Mouse (Mus musculus) limb, embryonic 14.5 days (tissue): ENCODE measurements around the gene Epha1. TPM values are rescaled to one million over a fixed set of nuclear protein-coding genes. Genes with fewer than 3 reads are reported as not detected.

Source experiments
- ATAC-seq: fragments of 200-750 bp; cut with Nextera tagmentation; 2 replicates; pipeline ENCODE4 v1.8.0; 2017; ENCODE audit warnings: low read depth, moderate number of reproducible peaks, moderate TSS enrichment; ENCODE audit not compliant: low FRiP score
- DNase-seq: peaks from one replicate; pipeline ENCODE4 v3.0.0-alpha.2; 2015; ENCODE audit warnings: low spot score
- H3K27ac ChIP-seq: fragments of 300-500 bp; sonication (generic); replicated peaks from 2 replicates; pipeline ENCODE4 v1.5.1; 2014; ENCODE audit warnings: low read depth, mild to moderate bottlenecking, low read length, moderate library complexity, mixed read lengths
- H3K27me3 ChIP-seq: fragments of 300-500 bp; sonication (generic); 2 replicates; pipeline ENCODE4 v1.6.1; 2014; ENCODE audit warnings: low read length, mixed read lengths; ENCODE audit not compliant: control insufficient read depth, insufficient read depth
- H3K36me3 ChIP-seq: fragments of 300-500 bp; sonication (generic); 2 replicates; pipeline ENCODE4 v1.6.1; 2014; ENCODE audit warnings: mild to moderate bottlenecking, low read length, moderate library complexity, mixed read lengths; ENCODE audit not compliant: control insufficient read depth, insufficient read depth
- H3K4me1 ChIP-seq: fragments of 300-500 bp; sonication (generic); 2 replicates; pipeline ENCODE4 v1.6.1; 2014; ENCODE audit warnings: antibody characterized with exemption, low read length, mixed read lengths; ENCODE audit not compliant: control insufficient read depth, insufficient read depth
- H3K4me2 ChIP-seq: fragments of 300-500 bp; sonication (generic); replicated peaks from 2 replicates; pipeline ENCODE4 v1.6.1; 2014; ENCODE audit warnings: low read depth, mild to moderate bottlenecking, low read length, moderate library complexity; ENCODE audit not compliant: severe bottlenecking
- H3K4me3 ChIP-seq: fragments of 300-500 bp; sonication (generic); replicated peaks from 2 replicates; pipeline ENCODE4 v1.5.1; 2014; ENCODE audit warnings: low read length
- H3K9ac ChIP-seq: fragments of 300-500 bp; sonication (generic); 2 replicates; pipeline ENCODE4 v1.6.1; 2014; ENCODE audit warnings: mild to moderate bottlenecking, low read depth, low read length, moderate library complexity; ENCODE audit not compliant: severe bottlenecking
- H3K9me3 ChIP-seq: fragments of 300-500 bp; sonication (generic); 2 replicates; pipeline ENCODE4 v1.6.1; 2016; ENCODE audit warnings: low read length; ENCODE audit not compliant: control insufficient read depth
- POLR2A ChIP-seq: fragments of 200-500 bp; IDR thresholded peaks from 2 replicates; pipeline ENCODE4 v1.8.0; 2012; ENCODE audit warnings: inconsistent platforms, mild to moderate bottlenecking, moderate library complexity, borderline replicate concordance; ENCODE audit not compliant: insufficient read depth, insufficient read length; ENCODE audit errors: extremely low read depth
- WGBS: fragments of 180-500 bp; shearing (Covaris S2); extraction: QIAGEN DNeasy Blood & Tissue Kit; methylation state at CpG from one replicate; pipeline ENCODE4 v1.1.7; 2014; 5-methylcytosine and 5-hydroxymethylcytosine counted together
- polyA plus RNA-seq, 2 experiments: library from polyadenylated mRNA; depleted of rRNA in 1 of 2; stranded (reverse) in 1 of 2; unstranded in 1 of 2; fragments of >200 nt; fragmentation: Nextera tagmentation in 1 of 2; extraction: Ambion mirVana in 1 of 2; gene quantifications; 2 replicates each; pipeline versions ENCODE4 v1.2.1 to v1.2.3; 2012 to 2014

Gene Epha1
- polyA plus RNA-seq, 2 experiments: 7.4 to 18.3 TPM

- Histone ChIP-seq H3K27me3 (no peaks in the 10 kb centered on the region), H3K9ac (no peak overlapping the region), H3K4me3 (no peak overlapping the region), H3K27ac (no peak overlapping the region), H3K4me1 (peaks cover 24% of the 10 kb centered on the region), H3K9me3 (no peaks in the 10 kb centered on the region), H3K36me3 (peaks cover 76% of the 10 kb centered on the region), H3K4me2 (no peak overlapping the region)
- ATAC-seq (no peak), DNase-seq (no peak)
- 97% methylated on average over 5 of the region's 5 CpGs for WGBS
- no peak for TF ChIP-seq POLR2A
These were observed 16.2 kb downstream of the Epha1 start for GRCm38 (mm10) chr6:42356913-42357312.

- no peaks in the 10 kb centered on the region for H3K9me3 ChIP-seq
- no peak for TF ChIP-seq POLR2A
- H3K9ac ChIP-seq: no peak overlapping the region
- H3K4me3 ChIP-seq: no peak overlapping the region
- no peak overlapping the region for H3K4me2 ChIP-seq
- ATAC-seq (no peak), DNase-seq (no peak)
- no peaks in the 10 kb centered on the region for H3K27me3 ChIP-seq
- no peak overlapping the region for H3K27ac ChIP-seq
- 95% methylated on average over 13 of the region's 13 CpGs for WGBS
- peaks cover 33% of the 10 kb centered on the region for H3K4me1 ChIP-seq
- peaks cover 79% of the 10 kb centered on the region for H3K36me3 ChIP-seq
These were observed 17.1 kb downstream of the Epha1 start for GRCm38 (mm10) chr6:42355794-42356600.

GRCm38 (mm10) chr6:42355366-42355765 lies 17.7 kb downstream of the Epha1 start:
- Histone ChIP-seq H3K27me3 (no peaks in the 10 kb centered on the region), H3K27ac (no peak overlapping the region), H3K4me2 (no peak overlapping the region), H3K4me3 (no peak overlapping the region), H3K36me3 (peaks cover 73% of the 10 kb centered on the region), H3K9ac (no peak overlapping the region), H3K9me3 (no peaks in the 10 kb centered on the region), H3K4me1 (peaks cover 35% of the 10 kb centered on the region)
- no peak for DNase-seq
- TF ChIP-seq POLR2A: no peak
- 91% methylated on average over 6 of the region's 6 CpGs for WGBS
- ATAC-seq: no peak

- DNase-seq: peak; percentile 80
- H3K27ac ChIP-seq: no peak overlapping the region
- peak; percentile 24 for ATAC-seq
- H3K4me3 ChIP-seq: no peak overlapping the region
- 54% methylated on average over 11 of the region's 11 CpGs for WGBS
- no peak overlapping the region for H3K9ac ChIP-seq
- H3K4me2 ChIP-seq: no peak overlapping the region
- peaks cover 64% of the 10 kb centered on the region for H3K36me3 ChIP-seq
- no peaks in the 10 kb centered on the region for H3K27me3 ChIP-seq
- no peak for TF ChIP-seq POLR2A
- H3K4me1 ChIP-seq: peaks cover 35% of the 10 kb centered on the region
- H3K9me3 ChIP-seq: no peaks in the 10 kb centered on the region
These were observed 18.7 kb downstream of the Epha1 start for GRCm38 (mm10) chr6:42354076-42355019.

GRCm38 (mm10) chr6:42353180-42353579 lies 19.9 kb downstream of the Epha1 start:
- H3K27ac ChIP-seq: peak overlapping the region; percentile 44; the same call in 1 of the 2 replicates
- peak; percentile 17 for DNase-seq
- peaks cover 38% of the 10 kb centered on the region for H3K4me1 ChIP-seq

More at GRCm38 (mm10) chr6:42353180-42353579, 19.9 kb downstream of the Epha1 start:
- H3K4me2 ChIP-seq: no peak overlapping the region
- WGBS: 77% methylated on average over 8 of the region's 8 CpGs
- no peak for TF ChIP-seq POLR2A
- no peaks in the 10 kb centered on the region for H3K9me3 ChIP-seq
- no peak overlapping the region for H3K9ac ChIP-seq
- H3K27me3 ChIP-seq: no peaks in the 10 kb centered on the region
- no peak for ATAC-seq
- H3K4me3 ChIP-seq: no peak overlapping the region
- H3K36me3 ChIP-seq: peaks cover 52% of the 10 kb centered on the region
